Mouse (Mus musculus): ENCODE data around the gene Lgals3.

Lgals3 gene

DNA sequence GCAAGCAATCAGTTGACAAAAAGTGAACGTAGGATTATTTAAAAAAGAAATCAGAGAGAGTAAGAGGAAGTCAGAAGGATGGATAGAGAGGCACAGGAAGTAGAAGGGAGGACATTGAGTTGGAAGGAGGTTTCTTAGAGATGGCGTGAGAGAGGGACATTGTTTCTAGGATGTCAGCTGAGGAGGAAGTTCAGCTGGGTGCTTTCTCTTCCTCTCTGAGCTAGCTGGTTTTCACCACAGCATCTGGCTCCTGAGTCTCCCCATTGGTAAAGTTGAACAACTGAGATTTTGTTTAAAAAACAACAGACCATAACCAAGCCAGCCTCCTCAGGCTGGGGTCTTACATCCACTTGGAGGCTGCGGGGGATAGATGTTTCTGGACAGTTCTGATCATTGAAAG is 7.9 kb upstream of the Lgals3 start:
- TF ChIP-seq GATA4 (IDR thresholded peaks at IDR 0.05; ENCODE audit: insufficient replicate concordance, low read length) = no peak

DNA sequence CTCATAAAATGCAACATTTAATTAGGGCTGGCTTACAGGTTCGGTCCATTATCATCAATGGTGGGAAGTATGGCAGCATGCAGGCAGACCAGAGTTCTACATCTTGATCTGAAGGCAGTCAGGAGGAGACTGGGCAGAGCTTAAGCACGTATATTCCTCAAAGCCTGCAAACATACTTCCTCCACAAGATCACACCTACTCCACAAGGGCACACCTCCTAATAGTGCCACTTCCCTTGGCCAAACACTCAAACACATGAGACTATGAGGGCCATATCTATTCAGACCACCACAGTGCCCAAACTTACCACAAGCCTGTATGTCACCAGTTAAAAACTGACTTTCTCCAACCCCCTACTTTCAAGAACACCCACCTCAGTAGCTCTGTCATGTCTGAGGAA is 6.1 kb upstream of the Lgals3 start:
- TF ChIP-seq GATA4 (IDR thresholded peaks at IDR 0.05; ENCODE audit: insufficient replicate concordance, low read length) = no peak

DNA sequence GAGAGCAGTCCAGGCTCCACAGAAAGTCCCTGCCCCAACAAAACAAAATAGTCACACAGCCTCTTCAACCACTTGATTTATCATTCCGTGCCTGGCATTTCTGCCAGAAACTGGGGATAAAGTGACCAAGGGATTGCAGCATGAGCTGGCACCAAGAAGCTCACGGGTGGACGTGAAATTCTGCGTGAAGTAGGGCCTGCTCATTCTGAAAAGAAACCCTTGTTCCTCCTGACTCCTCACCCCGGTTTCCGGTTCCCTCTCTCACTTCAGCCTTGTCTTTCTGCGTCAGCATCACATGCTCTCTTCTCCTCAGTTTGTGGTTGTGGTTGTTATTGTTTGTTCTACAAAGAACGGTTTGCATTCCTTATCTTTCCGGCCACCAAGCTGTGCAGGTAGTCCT is 5.7 kb upstream of the Lgals3 start:
- TF ChIP-seq GATA4 (IDR thresholded peaks at IDR 0.05; ENCODE audit: insufficient replicate concordance, low read length) = no peak

DNA sequence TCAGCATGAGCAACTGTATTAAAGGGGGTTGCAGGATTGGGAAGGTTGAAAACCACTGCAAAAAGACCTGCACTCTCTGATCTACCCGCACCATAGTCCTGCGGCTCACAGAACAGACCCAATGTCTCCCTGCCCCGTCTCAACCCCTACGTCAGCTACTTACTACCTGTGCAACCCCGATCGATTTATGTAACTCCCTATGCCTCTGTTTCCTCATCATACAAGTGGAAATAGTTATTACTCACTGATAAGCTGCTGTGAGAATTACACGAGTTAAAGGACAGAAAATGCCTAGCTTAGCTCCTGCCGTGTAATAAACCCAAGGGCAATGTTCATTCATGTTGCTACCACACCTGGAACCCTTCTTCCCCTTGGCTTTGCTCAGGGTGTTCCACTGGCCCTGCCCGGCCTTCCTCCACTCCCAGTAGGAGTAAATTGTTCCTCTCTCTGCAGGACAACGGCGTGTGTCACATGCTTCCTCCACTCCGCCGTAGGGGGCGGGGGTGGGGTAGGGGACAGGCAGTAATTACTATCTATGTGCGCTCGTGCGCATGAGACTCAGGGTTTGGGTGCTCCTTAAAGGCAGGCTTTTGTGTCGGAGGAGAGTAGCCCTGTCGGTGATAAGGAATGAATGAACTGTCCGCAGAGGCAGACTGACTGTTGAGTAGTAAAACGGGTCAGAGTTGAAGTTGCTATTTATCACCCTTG is 2.7 kb upstream of the Lgals3 start:
- TF ChIP-seq GATA4 (IDR thresholded peaks at IDR 0.05; ENCODE audit: insufficient replicate concordance, low read length) = no peak

DNA sequence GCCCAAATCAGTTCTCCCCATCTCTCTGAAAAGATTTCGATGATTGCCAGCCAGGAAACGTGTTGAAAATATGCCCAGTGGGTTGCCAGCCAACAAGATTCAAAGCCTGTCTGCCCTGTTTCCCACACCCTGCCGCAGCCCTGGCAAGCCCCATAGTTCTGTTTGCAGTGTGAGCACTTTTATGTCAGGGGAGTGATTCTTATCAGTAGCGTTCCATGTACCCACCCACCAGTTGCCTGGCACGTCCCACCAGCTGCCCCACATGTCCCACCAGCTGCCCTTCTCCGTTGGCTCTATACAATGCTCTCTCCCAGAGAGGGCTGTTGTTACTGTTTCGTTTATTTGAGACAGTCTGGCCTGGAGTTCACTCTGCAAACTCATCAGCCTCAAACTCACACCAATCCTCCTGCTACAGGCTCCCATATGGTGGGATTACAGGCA is 650 bp upstream of the Lgals3 start:
- no peak for TF ChIP-seq GATA4 (IDR thresholded peaks at IDR 0.05; ENCODE audit: insufficient replicate concordance, low read length)

DNA sequence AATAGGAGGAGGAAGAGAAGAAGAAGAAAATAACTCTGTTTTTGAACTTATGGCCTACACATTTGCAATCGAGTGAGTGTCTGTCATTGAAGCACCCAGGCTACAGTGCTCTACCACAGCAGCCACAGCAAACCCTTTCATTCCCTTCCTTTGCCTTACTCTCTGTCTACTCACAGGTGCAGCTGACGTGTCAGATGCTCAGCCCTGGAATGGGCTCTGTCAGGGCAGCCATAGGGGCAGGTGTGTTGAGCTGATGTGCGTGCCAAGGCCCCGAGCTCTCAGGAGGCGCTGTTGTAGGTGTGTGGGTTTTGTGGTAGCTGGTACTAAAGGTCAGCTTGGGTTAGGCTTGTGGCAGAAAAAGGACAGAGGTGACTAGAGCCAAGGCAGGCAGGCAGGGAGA is 2.2 kb downstream of the Lgals3 start:
- TF ChIP-seq GATA4 (IDR thresholded peaks at IDR 0.05; ENCODE audit: insufficient replicate concordance, low read length) = no peak

DNA sequence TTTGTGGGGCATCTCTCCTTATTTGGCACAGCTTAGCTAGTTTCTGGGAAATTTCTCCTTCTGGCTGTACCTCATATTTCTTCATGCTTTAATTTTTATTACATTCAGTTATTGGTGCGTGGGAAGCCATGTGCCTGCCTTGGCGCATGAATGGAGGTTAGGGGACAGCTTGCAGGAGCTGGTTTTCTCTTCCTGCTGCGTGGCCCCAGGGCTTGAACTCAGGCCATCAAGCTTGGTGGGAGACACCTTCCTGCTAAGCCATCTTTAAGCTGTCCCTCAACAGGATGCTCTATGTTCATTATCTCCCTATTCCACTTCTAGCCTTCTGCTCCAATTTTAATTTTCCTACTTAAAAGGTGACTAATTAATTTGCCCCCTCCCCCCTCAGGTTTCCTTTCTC is 3.2 kb downstream of the Lgals3 start:
- TF ChIP-seq GATA4 (IDR thresholded peaks at IDR 0.05; ENCODE audit: insufficient replicate concordance, low read length) = no peak

DNA sequence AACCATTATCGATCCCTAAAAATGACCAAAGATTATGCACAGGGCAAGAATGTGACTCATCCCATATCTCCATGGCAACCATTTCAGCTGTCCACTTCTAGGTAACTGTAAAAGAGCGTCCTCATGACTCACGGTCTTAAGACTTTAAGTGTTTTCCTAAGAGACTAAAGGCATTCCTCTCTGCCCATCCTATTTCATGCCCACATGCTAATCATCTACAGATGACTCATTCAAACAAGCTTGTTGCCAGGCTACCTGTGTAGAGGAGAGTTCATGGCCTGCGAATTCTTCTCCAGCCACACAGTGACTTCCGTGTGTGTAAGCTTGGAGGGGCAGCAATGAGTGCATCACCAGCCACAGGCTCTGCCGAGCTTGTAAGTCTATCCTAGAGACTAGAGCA is 4.1 kb downstream of the Lgals3 start:
- TF ChIP-seq GATA4 (IDR thresholded peaks at IDR 0.05; ENCODE audit: insufficient replicate concordance, low read length) = no peak

DNA sequence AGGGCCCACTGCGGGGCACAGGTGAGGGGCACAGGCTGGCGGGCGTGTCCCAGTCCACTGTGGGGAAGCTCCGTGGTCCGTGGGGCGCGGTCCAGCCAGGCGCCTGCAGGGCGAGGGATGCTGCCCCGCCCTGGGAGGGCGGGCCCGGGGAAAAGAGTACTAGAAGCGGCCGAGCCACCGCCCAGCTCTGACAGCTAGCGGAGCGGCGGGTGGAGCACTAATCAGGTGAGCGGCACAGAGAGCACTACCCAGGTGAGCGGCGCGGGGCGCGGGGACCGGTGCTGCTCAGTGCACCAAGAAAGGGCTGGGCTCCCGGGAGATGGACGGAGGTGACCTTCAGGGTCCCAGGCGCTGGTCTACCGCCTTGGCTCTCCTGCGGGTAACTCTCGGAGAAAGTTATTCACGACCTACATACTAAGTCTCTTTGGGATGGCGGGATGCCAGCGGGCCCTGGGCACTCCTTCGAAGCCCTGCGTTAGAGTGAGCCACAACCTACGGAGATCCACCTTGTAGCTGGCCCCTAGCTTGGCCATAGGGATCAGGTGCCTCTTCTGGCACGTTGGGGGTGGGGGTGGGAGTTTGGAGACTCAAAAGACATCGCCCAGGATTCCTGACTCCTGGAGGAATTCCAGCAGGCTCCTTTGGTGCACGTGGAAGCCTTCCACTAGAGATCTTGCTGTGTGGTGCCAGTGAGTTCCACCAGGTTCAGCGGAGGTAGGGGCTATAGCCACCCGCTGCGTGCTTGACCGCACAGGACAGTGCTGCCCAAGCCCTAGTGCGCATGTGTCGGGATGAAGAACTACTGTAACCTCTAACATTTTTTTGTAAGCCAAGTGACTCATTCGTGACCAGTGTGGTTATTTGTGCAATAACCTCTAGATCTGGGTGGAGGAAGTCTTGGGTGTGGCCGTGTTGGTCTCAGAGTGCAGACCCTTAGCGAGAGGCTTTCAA is 6.5 kb downstream of the Lgals3 start:
- TF ChIP-seq GATA4 (IDR thresholded peaks at IDR 0.05; ENCODE audit: insufficient replicate concordance, low read length) = no peak

DNA sequence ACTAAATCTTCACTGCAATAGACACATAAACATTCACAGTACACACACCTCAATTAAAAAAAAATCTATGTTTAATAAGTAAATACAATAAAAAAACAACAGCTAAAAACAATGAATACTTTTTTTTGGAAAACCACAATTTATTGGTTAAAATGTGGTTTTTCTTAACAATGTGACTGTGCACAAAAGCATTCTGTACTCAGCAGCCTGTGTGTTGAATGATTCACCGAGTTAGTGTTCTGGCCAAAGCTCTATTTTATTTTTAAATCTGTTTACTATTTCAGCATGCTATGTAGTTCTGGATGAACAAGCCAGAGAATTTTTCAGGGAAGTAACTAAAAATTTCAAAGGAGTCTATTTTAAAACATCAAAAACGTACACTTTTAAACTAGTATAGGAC is 9.0 kb downstream of the Lgals3 start:
- TF ChIP-seq GATA4 (IDR thresholded peaks at IDR 0.05; ENCODE audit: insufficient replicate concordance, low read length) = no peak

DNA sequence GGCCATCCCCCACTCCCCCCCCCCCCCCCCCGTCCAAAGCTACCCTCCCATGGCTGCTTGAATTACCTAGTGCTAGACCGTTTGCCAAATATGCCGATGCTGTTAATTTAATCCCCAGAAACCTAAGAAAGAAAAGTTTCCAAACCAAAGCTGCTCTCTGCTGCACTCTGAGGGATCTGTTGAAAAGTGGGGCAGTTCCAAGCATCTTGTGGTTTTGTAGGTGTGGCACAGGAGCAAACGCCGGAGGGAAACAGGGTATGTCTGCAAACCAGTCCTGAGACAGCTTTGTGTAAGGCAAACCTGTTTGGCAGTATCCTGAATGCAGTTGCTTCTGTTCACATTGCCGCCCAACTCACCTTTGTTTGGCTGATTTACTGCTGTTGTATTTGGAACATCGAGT is 10.8 kb downstream of the Lgals3 start:
- no peak for TF ChIP-seq GATA4 (IDR thresholded peaks at IDR 0.05; ENCODE audit: insufficient replicate concordance, low read length)

DNA sequence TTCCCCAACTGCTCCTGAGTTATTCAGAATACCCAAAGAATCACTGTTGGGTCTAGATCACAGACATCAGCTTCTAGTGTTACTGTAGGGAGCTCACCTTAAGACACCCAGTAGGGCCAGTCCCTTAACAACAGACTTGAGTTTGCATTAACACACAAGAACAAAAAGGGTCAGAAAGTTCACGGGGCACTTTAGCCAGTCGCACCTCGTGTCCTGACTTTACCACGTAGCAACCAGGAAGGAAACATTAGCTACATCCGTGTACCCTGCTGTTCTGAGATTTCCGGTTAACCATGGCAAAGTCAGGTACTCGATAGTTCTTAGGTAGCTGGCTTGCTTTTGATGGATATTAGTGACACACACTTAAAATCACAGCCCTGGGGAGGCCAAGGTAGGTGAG is 16.4 kb downstream of the Lgals3 start:
- TF ChIP-seq GATA4 (IDR thresholded peaks at IDR 0.05; ENCODE audit: insufficient replicate concordance, low read length) = no peak

DNA sequence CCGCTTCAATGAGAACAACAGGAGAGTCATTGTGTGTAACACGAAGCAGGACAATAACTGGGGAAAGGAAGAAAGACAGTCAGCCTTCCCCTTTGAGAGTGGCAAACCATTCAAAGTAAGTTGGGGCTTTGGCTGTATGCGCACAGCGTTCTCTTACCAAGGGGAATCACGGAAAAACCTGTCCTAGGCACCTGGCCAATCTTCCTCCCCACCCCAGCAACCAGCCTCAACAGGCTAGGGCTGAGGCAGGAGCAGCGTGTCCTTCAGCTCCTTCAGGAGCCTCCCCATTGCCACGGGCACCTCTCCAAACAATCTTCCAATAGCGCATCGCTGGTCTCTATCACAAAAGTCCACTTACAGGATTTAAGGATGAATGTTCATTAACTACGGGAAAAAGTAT is 17.1 kb downstream of the Lgals3 start:
- no peak for TF ChIP-seq GATA4 (IDR thresholded peaks at IDR 0.05; ENCODE audit: insufficient replicate concordance, low read length)

DNA sequence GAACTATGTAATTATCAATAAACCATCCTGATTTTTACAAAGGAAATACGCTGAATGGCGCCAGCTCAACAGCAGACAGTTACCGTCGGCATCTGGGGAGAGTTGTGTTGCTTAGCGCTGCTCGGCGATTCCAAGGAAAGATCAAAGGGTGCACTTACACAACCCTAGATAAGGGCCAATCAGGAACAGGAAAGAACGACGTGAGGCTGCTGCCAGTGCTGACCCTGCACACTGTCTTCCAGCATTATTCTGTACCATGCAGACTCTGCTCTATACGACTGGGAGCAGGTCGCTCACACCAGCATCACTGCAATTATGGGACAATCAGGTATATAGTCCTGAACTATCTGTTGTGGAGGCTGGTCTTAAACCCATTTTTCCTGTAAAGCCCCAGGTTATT is 18.6 kb downstream of the Lgals3 start:
- TF ChIP-seq GATA4 (IDR thresholded peaks at IDR 0.05; ENCODE audit: insufficient replicate concordance, low read length) = peak; percentile 28; the same call in 1 of the 2 replicates

DNA sequence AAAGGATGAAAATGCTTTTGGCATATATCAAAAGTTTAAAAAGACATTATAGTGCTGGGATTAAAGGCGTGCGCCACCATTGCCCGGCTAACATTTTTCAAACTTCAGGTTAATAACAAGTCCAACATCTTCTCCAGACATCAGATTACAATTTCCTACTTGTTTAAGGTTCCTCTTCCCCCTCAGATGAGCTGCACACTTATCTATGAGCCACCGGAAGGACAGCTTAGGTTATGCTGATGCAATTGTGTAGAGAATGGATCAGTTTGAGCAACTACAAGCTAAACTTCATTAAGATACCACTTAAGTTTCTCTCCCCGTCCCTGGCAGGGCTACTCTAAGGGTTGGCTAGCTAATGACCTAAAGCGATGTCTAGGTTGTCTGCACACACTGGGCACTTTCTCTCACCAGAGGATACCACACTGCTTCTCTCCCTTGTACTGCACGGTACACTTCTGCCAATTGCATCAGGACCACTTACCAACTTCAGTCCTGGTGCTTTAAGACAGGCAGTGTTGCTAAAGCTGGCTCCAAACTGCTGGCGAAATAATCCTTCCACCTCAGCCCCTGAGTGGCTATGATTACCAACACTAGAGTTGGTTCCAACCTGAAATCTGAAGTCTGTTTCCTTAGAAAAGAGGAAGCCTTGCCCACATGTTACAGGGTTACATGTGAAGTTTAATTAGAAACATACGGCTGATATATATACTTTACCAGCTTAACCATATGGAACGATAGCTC is 26.0 kb downstream of the Lgals3 start:
- TF ChIP-seq GATA4 (IDR thresholded peaks at IDR 0.05; ENCODE audit: insufficient replicate concordance, low read length) = no peak

DNA sequence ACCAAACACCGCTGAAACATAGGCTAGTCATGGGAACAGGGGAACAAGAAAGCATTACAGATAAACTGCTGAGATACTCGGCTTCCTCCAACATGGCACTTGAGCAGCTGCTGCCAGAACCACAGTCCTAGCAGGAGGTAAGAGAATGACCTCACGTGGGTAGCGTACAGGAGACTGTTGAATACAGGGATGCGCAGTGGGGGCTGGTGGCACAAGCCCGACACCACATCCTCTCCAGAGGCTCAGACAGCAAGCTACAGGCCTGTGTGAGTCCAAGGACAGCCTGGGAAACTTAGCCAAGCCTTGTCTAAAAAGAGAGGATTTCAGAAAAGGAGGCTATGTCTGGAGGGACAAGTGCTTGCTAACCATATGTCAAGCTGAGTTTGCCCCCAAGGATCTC is 27.5 kb downstream of the Lgals3 start:
- TF ChIP-seq GATA4 (IDR thresholded peaks at IDR 0.05; ENCODE audit: insufficient replicate concordance, low read length) = no peak
